Mouse (Mus musculus) monocyte, adult 5-6 weeks (primary cell): ENCODE measurements around the gene Tmtc2. TPM values are rescaled to one million over a fixed set of nuclear protein-coding genes. Genes with fewer than 3 reads are reported as not detected.

Source experiments
- ATAC-seq: fragments of 153-309, 156-312 bp; replicated peaks from 2 replicates; pipeline ENCODE4 v1.8.0; 2017; ENCODE audit warnings: mild to moderate bottlenecking; ENCODE audit not compliant: low TSS enrichment, insufficient number of reproducible peaks, severe bottlenecking, poor library complexity, low FRiP score
- total RNA-seq: library from RNA; stranded (forward); fragments of 200-1000, 200-491, 200-594 nt; gene quantifications from 3 replicates; pipeline ENCODE4 v1.2.3, GENCODE M21; 2017

The Tmtc2 gene
- 0.49 TPM in 1 of 3 replicates, not detected in the others for total RNA-seq

- ATAC-seq: 0 out of 2 replicates have a peak, but pooled peaks have one; percentile 28
Observed at GRCm38 (mm10) chr10:105573908-105574694, at the start of gene Tmtc2. Tmtc2 (minus strand) TSS chr10:105574451.

DNA sequence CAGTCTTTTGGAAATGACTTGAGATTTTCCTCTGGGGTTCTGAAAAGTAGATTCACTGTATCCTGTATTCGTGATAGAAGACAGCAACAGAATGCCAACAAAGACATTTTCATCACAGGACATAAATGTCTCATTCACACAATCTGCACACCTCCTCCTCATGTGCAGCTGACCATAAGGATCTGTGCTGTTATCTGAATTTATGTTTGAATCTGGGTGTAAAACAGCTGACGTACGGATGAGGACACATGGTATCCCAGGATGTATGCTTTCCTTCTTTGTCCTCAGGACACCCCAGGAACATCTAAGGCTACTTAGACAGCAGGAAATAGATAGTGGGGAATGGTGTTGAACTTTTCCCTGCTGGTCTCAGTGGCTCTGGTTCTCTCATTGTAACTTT, 37.9 kb upstream of the Tmtc2 start:
- ATAC-seq: no peak

GRCm38 (mm10) chr10:105598826-105599225, 24.6 kb upstream of the Tmtc2 start:
- no peak for ATAC-seq

GRCm38 (mm10) chr10:105597226-105597625, 23.0 kb upstream of the Tmtc2 start:
- no peak for ATAC-seq

- no peak for ATAC-seq
Observed at GRCm38 (mm10) chr10:105595480-105596102, 21.3 kb upstream of the Tmtc2 start.

- no peak for ATAC-seq
Observed at GRCm38 (mm10) chr10:105588141-105588540, 13.9 kb upstream of the Tmtc2 start.

GRCm38 (mm10) chr10:105579318-105579717, 5.1 kb upstream of the Tmtc2 start:
- no peak for ATAC-seq

DNA sequence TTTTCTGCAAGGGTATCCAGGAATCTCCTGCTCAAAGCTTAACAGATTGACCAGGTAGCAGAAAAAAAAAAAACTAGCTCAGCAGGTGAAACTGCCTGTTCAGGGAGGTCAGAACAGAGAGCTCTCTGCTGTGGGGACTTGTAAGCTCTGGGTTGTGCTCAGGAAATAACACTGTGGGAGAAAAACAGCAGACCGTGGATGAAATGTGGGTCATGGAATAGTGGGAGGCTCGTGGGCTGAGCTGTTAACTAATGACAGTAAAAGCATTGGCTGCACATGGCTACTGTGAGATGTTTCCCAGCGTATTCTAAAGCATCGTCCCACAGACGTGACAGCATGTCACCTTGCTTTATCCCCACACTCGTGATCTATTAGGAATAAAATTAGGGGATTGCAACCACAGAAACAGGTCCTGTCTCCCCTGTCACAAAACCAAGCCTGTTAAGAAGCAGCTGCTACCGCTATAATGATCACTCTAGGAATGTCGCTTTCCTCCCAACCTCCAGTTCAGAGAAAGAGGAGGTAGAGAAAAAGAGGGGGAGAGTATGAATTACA, 4.1 kb upstream of the Tmtc2 start:
- no peak for ATAC-seq

- peak; percentile 92 for ATAC-seq
Observed at GRCm38 (mm10) chr10:105574695-105575660, 727 bp upstream of the Tmtc2 start.

GRCm38 (mm10) chr10:105573306-105573907, 844 bp downstream of the Tmtc2 start:
- no peak for ATAC-seq

DNA sequence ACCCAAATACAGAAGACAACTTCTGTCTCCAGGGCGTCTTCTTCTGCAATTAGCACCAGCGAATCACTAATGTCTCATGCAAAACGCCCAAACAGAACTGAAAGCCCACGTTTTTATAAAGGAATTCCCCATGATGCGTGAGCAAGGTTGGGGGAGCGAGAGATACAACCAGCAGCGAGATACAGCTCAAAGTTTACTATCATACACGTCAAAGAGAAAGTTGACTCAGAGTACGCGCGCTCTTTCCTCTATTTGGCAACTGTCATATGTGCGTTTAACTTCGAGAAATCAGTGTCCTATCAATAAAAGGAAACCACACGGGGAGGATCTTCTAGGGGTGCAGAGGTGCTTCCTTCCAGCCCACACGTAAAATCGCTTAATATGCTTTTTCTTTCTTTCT, 1.4 kb downstream of the Tmtc2 start:
- ATAC-seq: no peak

GRCm38 (mm10) chr10:105572301-105572700, 1.9 kb downstream of the Tmtc2 start:
- ATAC-seq: no peak

DNA sequence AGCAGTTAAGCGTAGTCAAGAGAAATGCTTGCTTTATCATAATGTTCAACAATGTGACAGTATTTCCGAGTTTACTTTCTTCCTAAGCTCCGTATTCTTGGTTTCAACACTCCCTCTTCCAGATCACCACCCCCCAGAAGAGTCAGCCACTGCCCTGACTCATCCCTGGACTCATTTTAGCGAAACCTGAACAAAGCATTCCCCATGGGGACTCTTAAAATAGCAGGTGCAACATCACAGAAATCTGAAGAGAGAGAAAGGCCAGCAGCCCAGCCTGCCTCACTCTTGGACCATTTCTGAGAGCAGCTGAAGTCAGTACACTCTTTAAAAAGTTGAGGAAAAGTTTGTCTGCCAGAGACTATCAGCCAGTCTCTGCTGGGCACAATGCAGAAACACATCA, 2.4 kb downstream of the Tmtc2 start:
- no peak for ATAC-seq

DNA sequence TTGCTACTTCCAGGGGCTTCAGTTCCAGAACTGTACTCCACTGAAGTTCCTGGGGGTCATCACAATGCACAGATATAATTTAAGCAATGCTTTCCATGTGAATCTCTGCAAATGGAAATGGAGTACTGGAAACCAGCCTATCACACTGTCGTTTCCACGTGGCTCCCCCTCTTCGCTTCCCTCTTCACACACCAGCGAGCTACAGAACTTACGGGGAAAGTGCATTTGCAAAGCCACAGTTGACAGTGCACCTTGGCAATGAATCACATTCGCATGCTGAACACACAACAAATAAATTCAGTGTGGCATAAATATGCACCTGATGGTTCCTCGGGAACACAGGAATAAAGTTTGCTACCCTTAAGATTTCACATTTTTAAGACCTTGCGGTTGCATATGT, 3.2 kb downstream of the Tmtc2 start:
- ATAC-seq: no peak

GRCm38 (mm10) chr10:105569573-105569972, 4.7 kb downstream of the Tmtc2 start:
- no peak for ATAC-seq

- no peak for ATAC-seq
Observed at GRCm38 (mm10) chr10:105567825-105568531, 6.3 kb downstream of the Tmtc2 start.

DNA sequence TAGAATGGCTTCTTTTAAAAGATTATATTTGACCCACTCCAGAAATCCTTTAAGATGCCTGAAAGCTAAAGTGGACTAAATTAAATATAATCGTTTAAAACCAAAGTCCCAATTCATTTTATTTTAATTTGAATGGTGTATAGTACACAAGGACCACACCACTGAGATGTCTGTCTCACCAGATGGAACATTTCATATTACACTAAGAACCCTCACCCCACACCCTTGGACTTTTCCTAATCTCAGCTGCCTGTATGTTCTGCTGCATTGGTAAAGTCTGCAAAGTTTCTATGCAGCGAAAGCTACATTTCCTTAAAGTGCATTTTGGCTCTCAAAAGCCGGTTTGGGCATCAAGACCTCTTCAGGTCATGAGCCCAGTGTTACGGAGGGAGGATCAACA, 12.7 kb downstream of the Tmtc2 start:
- no peak for ATAC-seq

- ATAC-seq: no peak
Observed at GRCm38 (mm10) chr10:105557581-105557980, 16.7 kb downstream of the Tmtc2 start.
